Mouse (Mus musculus): ENCODE measurements at regions not wholly inside any gene's neighbourhood (a gene's known extent, or its start where the extent isn't known, plus 50 kb on each side); places are given as distances from the start of the nearest gene placed in this dataset.

- Histone ChIP-seq H3K4me3 (ENCODE audit: insufficient read depth in 1 of 2, low read depth in 2 of 2, low read length in 2 of 2) (no peak overlapping the region), H3K27me3 (ENCODE audit: control insufficient read depth, insufficient read depth, low read length) (no peaks in the 10 kb centered on the region), H3K9me3 (ENCODE audit: control insufficient read depth, low read length) (no peaks in the 10 kb centered on the region), H3K4me1 (replicated peaks; ENCODE audit: control insufficient read depth in 2 of 2, insufficient read depth in 2 of 2, low read length in 1 of 2) (no peaks in the 10 kb centered on the region), H3K4me2 (ENCODE audit: low read depth) (no peak overlapping the region), H3K27ac (no peak overlapping the region), H3K36me3 (replicated peaks; ENCODE audit: control insufficient read depth, insufficient read depth, low read depth) (no peaks in the 10 kb centered on the region), H3K9ac (replicated peaks) (no peak overlapping the region)
- DNase-seq (ENCODE audit: low read depth in 3 of 3, low spot score in 3 of 3) (no peak), ATAC-seq (ENCODE audit: insufficient read depth) (no peak)
- TF ChIP-seq EP300 (IDR thresholded peaks at IDR 0.05; ENCODE audit: low read depth), result no peak
- no peak for TF ChIP-seq CTCF (IDR thresholded peaks at IDR 0.05; ENCODE audit: low read depth)
- 54% methylated on average over 5 of the region's 5 CpGs for WGBS (ENCODE audit: insufficient replicate concordance)
Measured at GRCm38 (mm10) chr9:41238395-41239096, 77.0 kb upstream of the Ubash3b start.

DNA sequence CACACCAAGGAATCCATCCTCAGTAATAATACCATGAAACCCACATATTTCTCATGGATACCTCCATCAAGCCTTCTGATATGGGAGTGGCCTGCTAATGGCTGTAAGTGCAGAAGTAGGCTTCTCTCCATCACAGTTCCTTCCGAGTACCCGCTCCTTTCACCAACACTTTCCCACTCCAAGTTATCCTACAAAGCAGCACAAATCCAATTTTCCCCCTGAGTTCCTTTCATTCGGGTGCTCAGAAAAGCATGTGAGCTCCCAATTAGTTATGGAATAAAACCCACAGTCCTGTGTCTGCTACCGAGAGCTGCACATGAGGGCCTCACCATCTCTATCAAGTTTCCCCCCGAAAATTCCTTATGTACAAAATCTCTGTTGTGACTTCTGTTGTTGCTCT, 75.8 kb upstream of the Ubash3b start:
- Histone ChIP-seq H3K36me3 (replicated peaks; ENCODE audit: control insufficient read depth, insufficient read depth, low read depth) (no peaks in the 10 kb centered on the region), H3K27ac (no peak overlapping the region), H3K4me2 (ENCODE audit: low read depth) (no peak overlapping the region), H3K9me3 (ENCODE audit: control insufficient read depth, low read length) (no peaks in the 10 kb centered on the region), H3K9ac (replicated peaks) (no peak overlapping the region), H3K27me3 (ENCODE audit: control insufficient read depth, insufficient read depth, low read length) (no peaks in the 10 kb centered on the region), H3K4me1 (replicated peaks; ENCODE audit: control insufficient read depth in 2 of 2, insufficient read depth in 2 of 2, low read length in 1 of 2) (no peaks in the 10 kb centered on the region), H3K4me3 (ENCODE audit: insufficient read depth in 1 of 2, low read depth in 2 of 2, low read length in 2 of 2) (no peak overlapping the region)
- 64% methylated on average over 5 of the region's 5 CpGs for WGBS (ENCODE audit: insufficient replicate concordance)
- TF ChIP-seq EP300 (IDR thresholded peaks at IDR 0.05; ENCODE audit: low read depth), result no peak
- TF ChIP-seq CTCF (IDR thresholded peaks at IDR 0.05; ENCODE audit: low read depth), result no peak
- ATAC-seq (ENCODE audit: insufficient read depth) (no peak), DNase-seq (ENCODE audit: low read depth in 3 of 3, low spot score in 3 of 3) (no peak)

DNA sequence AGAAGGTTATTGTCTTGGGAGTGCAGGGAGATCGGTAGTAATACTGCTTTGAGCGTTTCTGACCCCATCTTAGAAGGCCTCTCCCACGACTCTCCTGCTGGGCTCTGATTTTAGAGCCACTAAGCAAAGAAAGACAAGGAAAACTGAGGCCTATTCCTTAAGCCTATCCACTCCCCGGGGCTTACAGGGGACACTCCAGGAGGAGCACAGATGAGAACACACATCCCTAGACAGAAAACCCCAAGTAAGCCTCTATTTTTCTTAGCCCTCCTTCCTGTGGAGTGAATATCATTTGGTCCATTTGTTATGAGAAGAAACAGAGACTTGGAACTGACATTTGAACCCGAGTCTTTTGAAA, 67.7 kb upstream of the Ubash3b start:
- no peak overlapping the region for H3K27ac ChIP-seq
- no peaks in the 10 kb centered on the region for H3K27me3 ChIP-seq (ENCODE audit: control insufficient read depth, insufficient read depth, low read length)
- 17% methylated on average over 5 of the region's 5 CpGs for WGBS (ENCODE audit: insufficient replicate concordance)
- H3K4me3 ChIP-seq (ENCODE audit: insufficient read depth in 1 of 2, low read depth in 2 of 2, low read length in 2 of 2), result peak overlapping the region; percentile 39 to 66; a peak in 2 of 4 replicates
- no peak overlapping the region for H3K9ac ChIP-seq (replicated peaks)
- peaks cover 0 to 2% of the 10 kb centered on the region in 2 experiments; a peak in 1 of 4 replicates for H3K4me1 ChIP-seq (replicated peaks; ENCODE audit: control insufficient read depth in 2 of 2, insufficient read depth in 2 of 2, low read length in 1 of 2)
- H3K4me2 ChIP-seq (ENCODE audit: low read depth), result peak overlapping the region; percentile 57
- no peaks in the 10 kb centered on the region for H3K36me3 ChIP-seq (replicated peaks; ENCODE audit: control insufficient read depth, insufficient read depth, low read depth)
- no peak for ATAC-seq (ENCODE audit: insufficient read depth)
- TF ChIP-seq CTCF (IDR thresholded peaks at IDR 0.05; ENCODE audit: low read depth) (no peak), EP300 (IDR thresholded peaks at IDR 0.05; ENCODE audit: low read depth) (no peak)
- H3K9me3 ChIP-seq (ENCODE audit: control insufficient read depth, low read length), result no peaks in the 10 kb centered on the region
- no peak for DNase-seq (ENCODE audit: low read depth in 3 of 3, low spot score in 3 of 3)

DNA sequence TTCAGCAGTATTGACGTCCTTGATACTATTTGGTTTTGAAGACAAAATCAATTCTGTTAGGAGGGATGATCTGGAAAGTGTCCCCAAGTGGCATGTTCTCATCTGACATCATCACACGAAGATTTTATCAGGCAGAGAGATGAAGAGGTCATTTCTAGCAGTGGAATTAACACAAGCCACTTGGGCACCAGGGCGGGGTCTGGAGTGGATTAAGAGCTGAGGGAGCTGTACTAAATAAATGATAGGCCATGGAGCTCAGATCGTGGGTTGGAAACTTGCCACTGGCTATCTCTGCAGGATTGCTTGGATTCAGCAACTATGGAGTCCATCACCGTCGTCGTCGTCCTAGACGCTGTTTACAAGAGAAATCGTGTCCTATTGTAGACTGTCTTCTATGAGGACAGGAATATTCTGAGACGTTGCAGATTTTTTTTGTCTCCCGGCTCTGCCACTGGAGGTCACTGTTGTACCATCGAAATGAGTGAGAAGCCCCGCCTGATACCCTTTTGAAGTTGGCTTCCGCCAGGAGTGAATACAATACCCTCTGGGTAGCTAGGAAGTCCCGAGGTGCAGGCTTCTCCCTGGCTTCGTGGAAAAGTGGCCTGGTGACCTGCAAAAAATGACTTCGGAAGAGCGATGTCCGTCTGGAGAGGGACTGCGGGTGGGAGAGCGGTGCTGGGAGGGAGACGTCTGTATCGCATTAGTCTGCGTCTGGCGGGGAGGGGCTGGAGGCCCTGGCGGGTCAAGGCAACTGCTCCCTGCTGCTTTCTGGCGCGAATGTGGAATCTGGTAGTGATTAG, 67.1 kb upstream of the Ubash3b start:
- ATAC-seq (ENCODE audit: insufficient read depth) (0 out of 2 replicates have a peak, but pooled peaks have one; percentile 35), DNase-seq (ENCODE audit: low read depth in 3 of 3, low spot score in 3 of 3) (peak in 2 of 3 experiments; percentile 28 to 43)
- Histone ChIP-seq H3K4me3 (ENCODE audit: insufficient read depth in 1 of 2, low read depth in 2 of 2, low read length in 2 of 2) (peak overlapping the region; percentile 39 to 66), H3K36me3 (replicated peaks; ENCODE audit: control insufficient read depth, insufficient read depth, low read depth) (no peaks in the 10 kb centered on the region), H3K4me1 (replicated peaks; ENCODE audit: control insufficient read depth in 2 of 2, insufficient read depth in 2 of 2, low read length in 1 of 2) (peaks cover 0 to 2% of the 10 kb centered on the region in 2 experiments; a peak in 1 of 4 replicates), H3K9ac (replicated peaks) (no peak overlapping the region), H3K27me3 (ENCODE audit: control insufficient read depth, insufficient read depth, low read length) (no peaks in the 10 kb centered on the region), H3K27ac (no peak overlapping the region), H3K9me3 (ENCODE audit: control insufficient read depth, low read length) (no peaks in the 10 kb centered on the region), H3K4me2 (ENCODE audit: low read depth) (peak overlapping the region; percentile 57)
- WGBS (ENCODE audit: insufficient replicate concordance), result 5% methylated on average over 29 of the region's 29 CpGs
- TF ChIP-seq CTCF (IDR thresholded peaks at IDR 0.05; ENCODE audit: low read depth), result peak; percentile 57
- TF ChIP-seq EP300 (IDR thresholded peaks at IDR 0.05; ENCODE audit: low read depth), result no peak

GRCm38 (mm10) chr9:41223406-41223805, 61.9 kb upstream of the Ubash3b start:
- Histone ChIP-seq H3K9ac (replicated peaks) (no peak overlapping the region), H3K9me3 (ENCODE audit: control insufficient read depth, low read length) (no peaks in the 10 kb centered on the region), H3K4me1 (replicated peaks; ENCODE audit: control insufficient read depth in 2 of 2, insufficient read depth in 2 of 2, low read length in 1 of 2) (no peaks in the 10 kb centered on the region), H3K4me3 (ENCODE audit: insufficient read depth in 1 of 2, low read depth in 2 of 2, low read length in 2 of 2) (no peak overlapping the region), H3K36me3 (replicated peaks; ENCODE audit: control insufficient read depth, insufficient read depth, low read depth) (no peaks in the 10 kb centered on the region), H3K27ac (no peak overlapping the region), H3K27me3 (ENCODE audit: control insufficient read depth, insufficient read depth, low read length) (no peaks in the 10 kb centered on the region; the same call in none of the 2 replicates), H3K4me2 (ENCODE audit: low read depth) (no peak overlapping the region)
- ATAC-seq (ENCODE audit: insufficient read depth) (no peak), DNase-seq (ENCODE audit: low read depth in 3 of 3, low spot score in 3 of 3) (no peak)
- WGBS (ENCODE audit: insufficient replicate concordance), result 62% methylated on average over 11 of the region's 11 CpGs
- no peak for TF ChIP-seq CTCF (IDR thresholded peaks at IDR 0.05; ENCODE audit: low read depth)
- TF ChIP-seq EP300 (IDR thresholded peaks at IDR 0.05; ENCODE audit: low read depth), result no peak

All from liver, embryonic 14.5 days (tissue).